Mouse (Mus musculus): ENCODE results near the gene Uvssa. TPM values are rescaled to one million over a fixed set of nuclear protein-coding genes. Genes with fewer than 3 reads are reported as not detected.

Gene Uvssa
- polyA plus RNA-seq, 1 experiment from 2014 or later = 9.0 TPM

DNA sequence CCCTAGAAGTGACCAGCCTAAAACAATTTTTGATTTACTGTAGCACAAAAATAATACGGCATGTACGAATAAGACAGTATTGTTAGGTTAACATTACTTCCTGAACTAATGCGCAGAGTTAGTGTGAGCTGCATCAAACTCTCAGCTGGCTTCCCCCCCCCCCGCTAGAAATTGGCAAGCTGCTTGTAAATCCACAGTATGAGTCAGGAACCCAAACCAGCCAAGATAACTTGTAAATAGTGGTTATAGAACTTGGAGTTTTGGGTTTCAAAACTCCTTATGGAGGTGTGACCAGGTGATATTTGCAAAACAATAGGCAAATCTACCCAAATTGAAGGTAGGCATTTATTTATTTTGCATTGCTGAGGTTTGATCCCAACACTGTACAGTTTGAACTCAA is 28.6 kb upstream of the Uvssa start:
- Histone ChIP-seq H3K4me3 (replicated peaks) (no peak overlapping the region), H3K27ac (no peak overlapping the region), H3K9ac (no peak overlapping the region), H3K4me1 (peaks cover 6% of the 10 kb centered on the region), H3K4me2 (no peak overlapping the region), H3K36me3 (replicated peaks) (0 out of 2 replicates have a peak, but pooled peaks cover 3% of the 10 kb centered on the region), H3K27me3 (no peaks in the 10 kb centered on the region), H3K9me3 (no peaks in the 10 kb centered on the region)
- no peak for ATAC-seq (ENCODE audit: low FRiP score)
- 73% methylated on average over 4 of the region's 4 CpGs for WGBS

DNA sequence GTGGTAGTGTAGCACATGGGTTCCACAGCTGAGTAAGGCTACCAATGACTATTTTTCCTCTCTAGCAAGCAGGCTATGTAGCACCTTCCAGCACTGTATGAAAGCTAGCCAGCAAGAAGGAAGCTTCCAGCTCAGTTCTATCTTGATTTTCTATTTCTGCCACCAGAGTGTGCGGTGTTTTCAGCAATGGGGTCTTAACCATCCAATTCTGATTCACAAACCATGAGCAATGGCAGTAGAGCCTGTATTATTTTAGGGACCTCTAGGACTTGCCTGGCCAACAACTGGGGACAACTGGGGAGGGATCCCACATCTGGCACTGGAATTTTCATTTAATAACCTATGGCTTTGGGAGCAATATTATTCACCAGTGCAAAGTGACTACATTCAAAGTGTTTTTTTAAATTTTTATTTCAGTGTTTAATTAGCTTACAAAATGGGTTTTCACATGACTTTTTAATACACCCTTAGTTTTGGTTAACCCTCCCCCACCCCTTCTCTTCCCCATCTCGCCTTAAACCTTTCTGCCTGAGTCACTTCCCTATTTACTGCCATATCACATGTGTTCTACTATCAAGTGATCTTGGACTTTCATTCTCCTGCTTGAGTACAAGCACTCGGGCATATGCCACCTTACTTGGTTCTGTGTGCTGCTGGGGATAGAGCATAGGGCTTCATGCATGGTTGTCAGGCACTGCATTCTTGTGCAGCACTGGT is 26.6 kb upstream of the Uvssa start:
- no peak overlapping the region for H3K27ac ChIP-seq
- no peak overlapping the region for H3K9ac ChIP-seq
- no peaks in the 10 kb centered on the region for H3K9me3 ChIP-seq
- WGBS = 85% methylated on average over 3 of the region's 3 CpGs
- H3K4me2 ChIP-seq = no peak overlapping the region
- H3K4me1 ChIP-seq = peaks cover 6% of the 10 kb centered on the region
- no peak overlapping the region for H3K4me3 ChIP-seq (replicated peaks)
- no peak for ATAC-seq (ENCODE audit: low FRiP score)
- no peaks in the 10 kb centered on the region for H3K36me3 ChIP-seq (replicated peaks)
- no peaks in the 10 kb centered on the region for H3K27me3 ChIP-seq

- Histone ChIP-seq H3K27ac (no peak overlapping the region), H3K4me2 (no peak overlapping the region), H3K36me3 (replicated peaks) (no peaks in the 10 kb centered on the region), H3K9ac (no peak overlapping the region), H3K4me3 (replicated peaks) (no peak overlapping the region), H3K9me3 (no peaks in the 10 kb centered on the region), H3K27me3 (no peaks in the 10 kb centered on the region), H3K4me1 (peaks cover 6% of the 10 kb centered on the region)
- WGBS = 82% methylated on average over 8 of the region's 8 CpGs
- ATAC-seq (ENCODE audit: low FRiP score) = no peak
Measured at GRCm38 (mm10) chr5:33352273-33352645, 26.1 kb upstream of the Uvssa start.

- Histone ChIP-seq H3K4me2 (no peak overlapping the region), H3K9me3 (no peaks in the 10 kb centered on the region), H3K9ac (no peak overlapping the region), H3K27ac (no peak overlapping the region), H3K4me1 (peaks cover 6% of the 10 kb centered on the region), H3K36me3 (replicated peaks) (no peaks in the 10 kb centered on the region), H3K4me3 (replicated peaks) (no peak overlapping the region), H3K27me3 (no peaks in the 10 kb centered on the region)
- WGBS = 80% methylated on average over 3 of the region's 3 CpGs
- no peak for ATAC-seq (ENCODE audit: low FRiP score)
Measured at GRCm38 (mm10) chr5:33353011-33353410, 25.3 kb upstream of the Uvssa start.

GRCm38 (mm10) chr5:33357494-33357893 is 20.9 kb upstream of the Uvssa start:
- Histone ChIP-seq H3K27ac (no peak overlapping the region), H3K9me3 (no peaks in the 10 kb centered on the region), H3K4me2 (no peak overlapping the region), H3K27me3 (no peaks in the 10 kb centered on the region), H3K4me3 (replicated peaks) (no peak overlapping the region), H3K36me3 (replicated peaks) (peaks cover 42% of the 10 kb centered on the region), H3K4me1 (peaks cover 6% of the 10 kb centered on the region; the same call in 1 of the 2 replicates), H3K9ac (no peak overlapping the region)
- no peak for ATAC-seq (ENCODE audit: low FRiP score)
- WGBS = 91% methylated on average over 1 of the region's 1 CpGs

- no peak for ATAC-seq (ENCODE audit: low FRiP score)
- H3K36me3 ChIP-seq (replicated peaks) = peaks cover 51% of the 10 kb centered on the region
- over 99% methylated on average over 4 of the region's 4 CpGs for WGBS
- no peak overlapping the region for H3K9ac ChIP-seq
- no peak overlapping the region for H3K27ac ChIP-seq
- no peaks in the 10 kb centered on the region for H3K27me3 ChIP-seq
- peaks cover 5% of the 10 kb centered on the region; the same call in 1 of the 2 replicates for H3K4me1 ChIP-seq
- no peaks in the 10 kb centered on the region for H3K9me3 ChIP-seq
- no peak overlapping the region for H3K4me2 ChIP-seq
- no peak overlapping the region for H3K4me3 ChIP-seq (replicated peaks)
Measured at GRCm38 (mm10) chr5:33358467-33358866, 19.9 kb upstream of the Uvssa start.

GRCm38 (mm10) chr5:33363263-33363662 is 15.1 kb upstream of the Uvssa start:
- Histone ChIP-seq H3K4me3 (replicated peaks) (no peak overlapping the region), H3K27ac (no peak overlapping the region), H3K27me3 (no peaks in the 10 kb centered on the region), H3K36me3 (replicated peaks) (peaks cover 99% of the 10 kb centered on the region), H3K4me1 (peaks cover 4% of the 10 kb centered on the region; the same call in 1 of the 2 replicates), H3K9ac (no peak overlapping the region), H3K4me2 (no peak overlapping the region), H3K9me3 (no peaks in the 10 kb centered on the region)
- no peak for ATAC-seq (ENCODE audit: low FRiP score)
- 96% methylated on average over 5 of the region's 5 CpGs for WGBS

- no peak overlapping the region for H3K4me3 ChIP-seq (replicated peaks)
- no peaks in the 10 kb centered on the region for H3K4me1 ChIP-seq
- H3K27me3 ChIP-seq = no peaks in the 10 kb centered on the region
- no peak overlapping the region for H3K4me2 ChIP-seq
- H3K36me3 ChIP-seq (replicated peaks) = peaks cover 100% of the 10 kb centered on the region
- ATAC-seq (ENCODE audit: low FRiP score) = no peak
- H3K27ac ChIP-seq = no peak overlapping the region
- 96% methylated on average over 4 of the region's 4 CpGs for WGBS
- no peak overlapping the region for H3K9ac ChIP-seq
- no peaks in the 10 kb centered on the region for H3K9me3 ChIP-seq
Measured at GRCm38 (mm10) chr5:33368651-33369050, 9.7 kb upstream of the Uvssa start.

DNA sequence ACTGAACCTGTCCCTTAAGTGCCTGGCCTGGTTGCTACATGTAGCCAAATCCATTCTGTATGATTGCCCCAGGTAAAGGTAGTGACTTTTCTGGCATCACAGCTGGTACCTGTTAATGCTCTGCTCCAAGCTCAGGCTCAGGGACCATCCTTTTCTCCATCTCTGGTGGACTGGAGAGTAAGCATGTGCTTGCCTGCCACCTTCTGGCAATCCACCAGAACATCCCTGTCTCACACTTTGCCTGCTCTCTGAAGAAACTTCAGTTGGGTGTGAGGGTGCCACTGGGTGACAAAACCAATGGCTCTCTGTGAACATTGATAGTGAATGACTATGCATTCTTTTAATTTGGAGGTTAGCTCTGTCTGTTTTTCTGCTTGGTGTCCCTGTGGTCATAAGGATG is 7.2 kb upstream of the Uvssa start:
- ATAC-seq (ENCODE audit: low FRiP score) = no peak
- H3K4me1 ChIP-seq = no peaks in the 10 kb centered on the region
- no peak overlapping the region for H3K9ac ChIP-seq
- H3K9me3 ChIP-seq = no peaks in the 10 kb centered on the region
- no peak overlapping the region for H3K4me2 ChIP-seq
- no peak overlapping the region for H3K4me3 ChIP-seq (replicated peaks)
- H3K27ac ChIP-seq = no peak overlapping the region
- peaks cover 85% of the 10 kb centered on the region for H3K36me3 ChIP-seq (replicated peaks)
- H3K27me3 ChIP-seq = no peaks in the 10 kb centered on the region

GRCm38 (mm10) chr5:33371668-33372067 is 6.7 kb upstream of the Uvssa start:
- Histone ChIP-seq H3K4me3 (replicated peaks) (no peak overlapping the region), H3K27me3 (no peaks in the 10 kb centered on the region), H3K36me3 (replicated peaks) (peaks cover 80% of the 10 kb centered on the region), H3K4me2 (no peak overlapping the region), H3K9ac (no peak overlapping the region), H3K27ac (no peak overlapping the region), H3K9me3 (no peaks in the 10 kb centered on the region), H3K4me1 (no peaks in the 10 kb centered on the region)
- WGBS = 89% methylated on average over 4 of the region's 4 CpGs
- ATAC-seq (ENCODE audit: low FRiP score) = no peak

- Histone ChIP-seq H3K9me3 (no peaks in the 10 kb centered on the region), H3K36me3 (replicated peaks) (peaks cover 72% of the 10 kb centered on the region), H3K4me3 (replicated peaks) (no peak overlapping the region), H3K9ac (no peak overlapping the region), H3K4me1 (peaks cover 5% of the 10 kb centered on the region; the same call in 1 of the 2 replicates), H3K4me2 (no peak overlapping the region), H3K27me3 (no peaks in the 10 kb centered on the region), H3K27ac (no peak overlapping the region)
- WGBS = 89% methylated on average over 18 of the region's 18 CpGs
- ATAC-seq (ENCODE audit: low FRiP score) = no peak
Measured at GRCm38 (mm10) chr5:33372331-33373038, 5.9 kb upstream of the Uvssa start.

- no peak overlapping the region for H3K9ac ChIP-seq
- H3K27me3 ChIP-seq = no peaks in the 10 kb centered on the region
- peaks cover 18% of the 10 kb centered on the region for H3K4me1 ChIP-seq
- peaks cover 25% of the 10 kb centered on the region for H3K36me3 ChIP-seq (replicated peaks)
- no peak for ATAC-seq (ENCODE audit: low FRiP score)
- H3K9me3 ChIP-seq = no peaks in the 10 kb centered on the region
- H3K27ac ChIP-seq = no peak overlapping the region
- WGBS = 67% methylated on average over 6 of the region's 6 CpGs
- peak overlapping the region; percentile 57; the same call in 1 of the 2 replicates for H3K4me3 ChIP-seq (replicated peaks)
- peak overlapping the region; percentile 82 for H3K4me2 ChIP-seq
Measured at GRCm38 (mm10) chr5:33377176-33377575, 1.2 kb upstream of the Uvssa start.
